Mouse (Mus musculus) heart, adult 2 months (tissue): ENCODE measurements around the gene Cep128.

ENCODE experiments used
- CTCF ChIP-seq: fragments of 200-600 bp; IDR thresholded peaks from 2 replicates; pipeline ENCODE4 v1.8.1; 2022; ENCODE audit warnings: antibody characterized with exemption, mild to moderate bottlenecking, moderate library complexity
- EP300 ChIP-seq: fragments of 200-500 bp; IDR thresholded peaks from 2 replicates; pipeline ENCODE4 v1.6.1; 2011; ENCODE audit warnings: low read depth, low read length, control low read depth; ENCODE audit not compliant: insufficient read depth
- POLR2A ChIP-seq: fragments of 200-500 bp; IDR thresholded peaks from 2 replicates; pipeline ENCODE4 v1.6.1; 2011; ENCODE audit warnings: mild to moderate bottlenecking, low read depth, low read length, control low read depth; ENCODE audit not compliant: insufficient read depth

- TF ChIP-seq CTCF (no peak), POLR2A (no peak), EP300 (no peak)
These were observed 402.2 kb downstream of the Cep128 start for GRCm38 (mm10) chr12:90982018-90982417.
